Mouse (Mus musculus) cerebellum, adult 9-10 months (tissue): Measurements from ENCODE around the gene Fam151a.
"Not testable (repeated sequence)": the region's sequence is repeated elsewhere in the genome, so short reads cannot be mapped to it uniquely, and the experiment has no call there.

Source experiments
- DNase-seq: peaks from one replicate; pipeline ENCODE4 v3.0.0; 2022

Fam151a gene

GRCm38 (mm10) chr4:106733636-106734035, at the start of gene Fam151a:
Gene Fam151a (plus strand): TSS chr4:106733889.
- DNase-seq: no peak

- no peak for DNase-seq
Observed at GRCm38 (mm10) chr4:106688636-106689296, 44.9 kb upstream of the Fam151a start.

DNA sequence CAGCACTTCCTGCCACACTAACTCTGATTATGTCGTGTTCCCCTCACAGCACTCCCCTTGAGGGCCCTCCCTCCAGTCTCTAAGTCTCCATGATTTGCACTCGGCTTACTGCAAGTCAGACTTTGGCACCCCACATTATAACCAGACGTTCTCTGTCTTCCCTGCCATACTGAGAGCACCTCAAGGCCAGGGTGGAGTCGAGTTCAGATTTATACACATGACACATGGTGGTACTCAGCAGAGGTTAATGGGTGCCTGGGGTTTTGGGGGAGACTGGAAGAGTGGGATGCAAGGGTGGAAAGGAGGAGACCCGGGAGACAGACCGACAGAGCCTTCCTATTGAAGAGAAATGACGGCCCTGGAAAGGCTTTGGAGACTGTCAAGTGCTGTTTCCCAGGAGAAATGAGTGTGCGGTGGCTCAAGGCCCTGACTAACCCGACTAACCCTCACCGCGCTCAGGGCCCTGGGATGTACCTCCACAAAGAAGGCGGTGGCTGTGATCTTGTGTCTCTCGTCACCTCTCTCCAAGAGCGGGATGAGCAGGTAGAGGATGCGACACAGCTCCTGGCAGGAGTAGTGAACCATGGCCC, 39.8 kb upstream of the Fam151a start:
- DNase-seq: no peak

DNA sequence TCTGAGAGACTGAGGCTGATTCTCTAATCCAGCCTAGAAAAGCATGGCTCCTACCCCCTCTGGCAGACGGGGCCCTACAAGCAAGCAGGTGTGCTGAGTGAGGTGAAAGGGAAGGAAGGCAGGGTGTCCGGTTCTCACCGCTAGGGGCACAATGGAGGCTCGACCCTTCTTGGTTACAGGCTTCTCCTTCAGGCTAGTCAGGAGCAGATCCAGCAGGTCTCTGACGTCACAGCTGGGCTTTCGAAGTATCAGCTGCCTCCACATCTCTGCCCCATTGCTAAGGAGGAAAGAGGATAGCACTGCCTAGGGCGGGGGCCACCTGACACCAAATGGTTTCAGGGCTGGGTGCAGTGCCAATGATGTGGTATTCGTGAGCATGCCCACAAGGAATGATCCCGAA, 33.7 kb upstream of the Fam151a start:
- no peak for DNase-seq

- DNase-seq: no peak
Observed at GRCm38 (mm10) chr4:106700798-106701197, 32.9 kb upstream of the Fam151a start.

DNA sequence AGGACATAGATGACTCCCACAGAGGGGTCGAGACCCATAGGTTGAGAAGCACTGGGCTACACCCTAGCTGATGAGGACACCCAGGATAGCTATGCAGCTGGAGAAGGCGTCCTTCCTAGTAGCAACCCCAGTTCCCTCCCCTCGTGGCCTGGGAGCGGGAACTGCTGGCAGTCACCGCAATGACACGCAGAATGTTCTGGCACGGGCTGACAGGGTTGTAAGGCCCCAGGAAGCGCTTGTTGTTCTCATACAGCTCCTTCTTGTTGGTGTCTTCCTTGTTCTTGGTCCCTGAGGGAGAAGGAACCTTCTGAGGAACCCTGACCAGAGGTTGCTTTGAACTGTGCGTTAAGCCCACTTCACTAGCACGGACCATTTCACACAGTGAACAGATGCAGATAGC, 29.7 kb upstream of the Fam151a start:
- no peak for DNase-seq

GRCm38 (mm10) chr4:106704416-106704815, 29.3 kb upstream of the Fam151a start:
- DNase-seq: peak; percentile 45

DNA sequence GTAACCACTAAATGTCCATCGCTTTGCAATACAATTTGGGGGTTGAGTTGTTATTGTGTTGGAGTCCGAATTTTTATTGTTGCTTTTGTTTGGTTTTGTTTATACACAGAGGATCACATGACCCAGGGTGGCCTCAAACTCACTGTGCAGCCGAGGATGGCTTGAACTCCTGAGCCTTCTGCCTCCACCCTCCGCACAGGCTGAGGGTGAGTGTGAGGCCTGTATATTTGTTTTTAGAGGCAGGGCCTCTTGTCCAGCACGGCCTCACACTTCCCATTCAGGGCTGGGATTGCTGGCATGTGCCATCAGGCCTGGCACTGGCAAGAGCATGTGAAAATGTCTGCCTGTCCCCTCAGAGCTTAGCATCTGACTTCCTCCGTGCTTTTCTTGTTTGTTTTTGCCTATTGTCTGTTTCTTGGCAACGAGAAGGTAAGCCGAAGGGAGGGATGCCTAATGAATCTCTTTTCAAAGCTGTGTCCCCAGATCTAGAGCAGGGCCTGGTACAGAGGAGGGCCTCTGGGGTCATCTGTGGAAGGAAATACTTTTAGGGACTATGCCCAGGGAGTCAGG, 28.5 kb upstream of the Fam151a start:
- no peak for DNase-seq

DNA sequence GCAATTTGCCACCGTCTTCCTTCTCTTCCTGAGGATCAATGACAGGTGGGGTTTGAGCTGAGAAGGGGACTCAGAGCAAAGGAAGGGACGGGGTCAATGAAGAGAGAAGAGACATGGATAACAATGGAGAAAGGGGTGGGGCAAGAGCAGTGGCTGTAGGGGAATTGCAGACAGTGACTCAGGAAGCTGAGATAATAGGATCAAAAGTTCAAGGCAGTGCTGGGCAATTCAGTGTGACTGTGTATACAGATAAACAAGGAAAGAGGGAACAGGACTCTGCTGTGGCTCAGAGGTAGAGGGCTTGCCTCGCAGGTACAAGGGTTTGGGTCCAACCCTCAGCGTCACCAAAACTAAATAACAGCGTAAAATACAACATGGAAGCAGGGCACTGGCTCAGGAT, 25.7 kb upstream of the Fam151a start:
- DNase-seq: no peak

DNA sequence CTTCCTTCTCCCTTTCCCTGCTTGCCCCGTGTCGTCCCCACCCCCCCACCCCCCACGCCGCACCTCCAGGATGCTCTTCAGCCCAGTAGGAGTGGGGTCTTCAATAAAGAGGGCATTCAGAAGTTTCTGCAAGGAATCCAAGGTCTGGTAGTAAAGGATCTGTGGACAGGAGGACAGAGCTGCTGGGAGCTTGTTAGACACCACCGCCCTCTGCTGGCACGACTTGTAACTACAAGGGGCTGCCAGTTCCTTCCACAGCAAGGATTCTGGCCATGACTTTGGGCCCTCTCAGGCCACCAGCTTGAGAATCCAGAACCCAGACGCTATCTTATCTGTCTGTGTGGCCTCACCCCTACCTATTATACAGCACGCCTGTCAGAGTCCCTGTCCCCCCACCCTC, 25.3 kb upstream of the Fam151a start:
- DNase-seq: peak; percentile 78

GRCm38 (mm10) chr4:106713622-106714021, 20.1 kb upstream of the Fam151a start:
- DNase-seq: no peak

GRCm38 (mm10) chr4:106720631-106721030, 13.1 kb upstream of the Fam151a start:
- peak; percentile 40 for DNase-seq

DNA sequence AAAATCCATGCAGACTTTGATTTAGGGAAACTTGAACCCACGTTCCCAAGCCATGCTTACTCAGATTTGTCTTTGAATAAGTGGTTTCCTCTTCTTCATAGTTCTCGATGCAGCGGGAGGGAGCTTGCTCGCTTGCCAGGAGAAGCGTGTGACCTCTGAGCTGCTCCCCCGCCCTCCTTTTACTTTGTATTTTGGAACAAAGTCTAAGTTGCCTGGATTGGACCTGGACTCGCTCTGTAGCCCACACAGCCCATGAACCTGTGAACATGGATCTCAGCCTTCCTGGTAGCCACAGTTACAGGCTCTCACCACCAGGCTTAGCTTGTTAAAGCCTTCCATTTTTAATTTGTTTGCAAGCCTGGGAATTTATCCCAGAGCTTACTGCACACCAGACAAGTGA, 2.9 kb upstream of the Fam151a start, which contains the start of gene Mroh7:
Mroh7 (minus strand) TSS at position 112 of the 400 bp plus-strand sequence.
- no peak for DNase-seq

GRCm38 (mm10) chr4:106736884-106737283, 3.2 kb downstream of the Fam151a start:
- not testable (repeated sequence) for DNase-seq

DNA sequence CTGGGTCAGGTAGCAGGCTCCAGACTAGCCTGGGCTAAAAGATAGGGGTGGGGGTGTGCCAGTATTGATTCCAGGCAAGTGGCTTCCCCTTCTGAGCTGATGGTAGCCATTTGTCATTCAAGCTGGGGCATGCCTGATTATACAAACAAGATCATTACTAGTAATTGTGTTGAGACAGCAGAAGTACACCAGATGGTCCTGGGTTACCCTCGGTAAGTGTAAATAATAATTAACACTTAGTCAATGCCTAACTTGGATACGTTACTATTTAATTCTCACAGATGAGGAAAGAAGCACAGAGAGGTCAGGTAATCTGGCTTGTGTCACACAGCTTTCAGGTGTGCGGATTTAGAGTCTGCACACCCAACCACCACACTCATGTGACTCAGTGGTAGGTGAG, 4.2 kb downstream of the Fam151a start:
- no peak for DNase-seq

DNA sequence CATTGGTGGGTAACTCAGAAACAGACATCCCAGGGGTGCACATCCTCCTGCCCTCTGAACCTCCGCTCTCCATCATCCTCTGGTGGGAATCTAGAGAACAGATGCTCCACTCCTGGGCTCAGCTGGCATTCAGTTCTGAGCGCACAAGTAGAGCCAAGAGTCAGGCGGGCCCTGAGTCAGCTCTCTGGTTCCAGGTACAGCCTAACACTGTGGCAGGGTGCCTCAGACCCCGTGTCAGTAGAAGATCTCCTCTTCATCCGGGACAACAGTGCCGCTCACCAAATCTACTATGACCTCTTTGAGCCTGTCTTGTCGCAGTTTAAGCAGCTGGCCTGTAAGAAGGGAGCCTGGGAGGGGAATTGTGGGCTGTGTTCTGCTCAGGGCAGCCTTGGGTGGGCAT, 12.2 kb downstream of the Fam151a start:
- no peak for DNase-seq

DNA sequence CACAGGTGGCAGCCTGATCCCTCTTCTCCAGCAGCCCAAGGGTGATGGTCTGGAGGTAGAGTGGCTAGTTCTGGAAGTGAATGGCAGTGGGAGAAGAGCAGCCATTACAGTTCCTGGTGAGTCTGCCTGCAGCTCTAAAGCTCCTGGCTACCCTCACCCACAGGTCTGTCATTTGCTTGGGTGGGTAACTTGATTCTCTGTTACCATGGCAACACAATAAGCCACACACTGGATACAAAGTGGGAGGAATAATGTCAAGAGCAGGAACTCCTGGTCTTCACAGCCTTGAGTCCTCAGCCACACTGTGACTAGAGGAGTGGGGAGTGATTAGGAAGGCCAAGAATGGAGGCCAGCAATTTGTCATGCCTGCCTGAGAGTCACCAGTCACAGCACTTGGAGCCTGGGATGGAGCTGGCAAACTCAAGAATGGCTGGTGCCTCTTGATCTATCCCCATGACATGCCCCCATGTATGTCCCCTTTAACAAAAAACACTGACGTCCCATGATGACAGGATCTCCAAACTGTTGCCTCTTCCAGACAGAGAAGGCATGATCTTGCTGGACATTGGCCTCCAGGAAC, 13.4 kb downstream of the Fam151a start:
- DNase-seq: no peak

DNA sequence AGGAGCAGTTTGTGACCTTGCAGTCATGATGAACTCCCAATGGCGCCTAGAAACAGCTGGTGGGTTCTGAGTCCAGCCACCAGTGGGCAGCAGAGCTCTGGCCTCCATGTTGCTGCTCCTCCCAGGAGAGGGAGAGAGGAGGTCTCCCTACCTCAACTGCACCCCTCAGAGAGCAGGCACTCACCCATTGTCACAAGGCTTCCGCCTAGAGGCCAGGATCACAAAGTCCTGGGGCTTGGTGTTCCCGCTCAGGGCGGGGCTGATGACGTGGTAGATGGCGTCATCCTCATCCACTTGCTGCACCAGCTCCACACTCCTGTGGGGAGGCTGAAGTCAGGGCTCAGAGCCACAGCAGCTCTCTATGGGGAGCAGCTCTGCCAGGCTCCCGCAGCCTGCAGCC, 16.0 kb downstream of the Fam151a start:
- DNase-seq: peak; percentile 64

GRCm38 (mm10) chr4:106751726-106752125, 18.0 kb downstream of the Fam151a start:
- no peak for DNase-seq

- DNase-seq: no peak
Observed at GRCm38 (mm10) chr4:106764166-106764565, 30.5 kb downstream of the Fam151a start.

DNA sequence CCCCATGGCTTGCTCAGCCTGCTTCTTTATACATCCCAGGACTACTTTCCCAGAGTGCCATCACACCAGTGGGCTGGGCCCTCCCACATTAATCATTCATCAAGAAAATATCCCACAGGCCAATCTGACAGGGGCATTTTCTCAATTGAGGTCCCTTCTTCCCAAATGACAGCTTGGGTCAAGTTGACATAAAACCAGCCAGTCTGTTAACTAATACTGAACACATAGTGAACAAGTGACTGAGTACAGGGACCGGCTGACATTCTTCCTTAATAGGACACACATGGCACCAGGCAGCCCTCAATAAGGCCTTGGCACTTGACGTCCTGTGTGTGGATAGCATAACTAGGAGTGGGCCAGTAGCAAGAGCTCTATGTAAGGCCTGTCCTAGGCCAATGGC, 35.6 kb downstream of the Fam151a start:
- DNase-seq: no peak

- DNase-seq: no peak
Observed at GRCm38 (mm10) chr4:106772558-106772957, 38.9 kb downstream of the Fam151a start.

- DNase-seq: not testable (repeated sequence)
Observed at GRCm38 (mm10) chr4:106775767-106776166, 42.1 kb downstream of the Fam151a start.

DNA sequence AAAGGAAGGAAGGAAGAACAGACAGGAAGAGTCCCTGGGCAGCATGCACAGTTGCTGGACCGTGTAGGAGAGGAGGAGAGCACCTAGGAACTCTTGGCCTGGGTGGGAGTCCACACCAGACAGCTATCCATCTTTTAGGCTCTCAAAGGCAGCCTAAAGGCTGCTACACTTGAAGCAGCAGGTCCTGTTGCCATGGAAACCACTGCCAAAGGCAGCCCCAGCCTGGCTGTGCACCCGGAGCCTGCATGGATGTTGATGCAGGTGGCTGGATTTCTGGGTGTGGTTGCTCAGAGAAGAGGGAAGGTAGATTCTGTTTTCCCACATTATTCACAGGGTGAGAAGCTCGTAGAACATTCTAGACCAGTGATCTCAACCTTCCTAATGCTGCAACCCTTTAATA, 43.3 kb downstream of the Fam151a start:
- peak; percentile 41 for DNase-seq
